Mouse (Mus musculus): ENCODE measurements around the gene Aurkc. TPM values are rescaled to one million over a fixed set of nuclear protein-coding genes. Genes with fewer than 3 reads are reported as not detected.

Gene Aurkc
- not detected in 2 replicates for polyA plus RNA-seq (2015; fragmentation: Nextera tagmentation; extraction: Ambion mirVana)

GRCm38 (mm10) chr7:6995251-6995650 lies at the start of gene Aurkc:
TSS of gene Aurkc (plus strand) at chr7:6995300.

Other genes with a start within 250 kb of the Aurkc start
- 4.8 and 4.9 TPM in 2 replicates for gene Zfp954, start 126.2 kb downstream of the Aurkc start, polyA plus RNA-seq (2015; fragmentation: Nextera tagmentation; extraction: Ambion mirVana)
- 0.23 TPM in 2 replicates for gene Zfp773, start 141.5 kb downstream of the Aurkc start, polyA plus RNA-seq (2015; fragmentation: Nextera tagmentation; extraction: Ambion mirVana)
- 0.51 and 0.76 TPM in 2 replicates for gene Zfp418, start 176.0 kb downstream of the Aurkc start, polyA plus RNA-seq (2015; fragmentation: Nextera tagmentation; extraction: Ambion mirVana)
- 1.9 and 2.0 TPM in 2 replicates for gene Zfp772, start 214.7 kb downstream of the Aurkc start, polyA plus RNA-seq (2015; fragmentation: Nextera tagmentation; extraction: Ambion mirVana)